Mouse (Mus musculus): Measurements from ENCODE around the gene Gm37240. TPM values are rescaled to one million over a fixed set of nuclear protein-coding genes. Genes with fewer than 3 reads are reported as not detected.
A peak's percentile ranks its signal among the peaks of the same experiment; 100 is the strongest.
"Not testable (repeated sequence)": the region's sequence is repeated elsewhere in the genome, so short reads cannot be mapped to it uniquely, and the experiment has no call there.

The Gm37240 gene
- total RNA-seq, 4 experiments from 2014 or later: 29.7 to 37.8 (median 36.6) TPM

- no peak for DNase-seq (ENCODE audit: low spot score in 2 of 2)
Measured at GRCm38 (mm10) chr3:84926140-84926539, 961.2 kb downstream of the Gm37240 start.

GRCm38 (mm10) chr3:84925229-84925628 is 962.1 kb downstream of the Gm37240 start:
- DNase-seq (ENCODE audit: low spot score in 2 of 2): peak in 1 of 2 experiments; percentile 21

DNA sequence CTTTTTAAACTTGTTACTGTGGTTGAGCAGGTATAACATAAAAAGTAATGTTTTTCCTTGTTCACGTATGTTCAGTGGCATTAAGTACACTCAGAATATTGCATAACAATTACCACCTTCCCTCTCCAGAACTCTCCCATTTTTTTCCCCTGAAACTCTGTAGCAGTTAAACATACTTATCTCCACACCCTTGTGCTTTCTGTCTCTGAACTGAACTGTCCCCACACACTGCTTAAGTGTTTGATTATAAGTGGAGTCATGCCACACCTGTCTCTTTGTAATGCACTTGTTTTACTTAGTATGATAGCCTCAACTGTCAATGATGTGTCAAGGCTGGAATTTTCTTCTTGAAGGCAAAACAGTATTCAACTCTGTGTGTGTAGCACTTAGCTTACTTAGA is 963.6 kb downstream of the Gm37240 start:
- DNase-seq (ENCODE audit: low spot score in 2 of 2): no peak

DNA sequence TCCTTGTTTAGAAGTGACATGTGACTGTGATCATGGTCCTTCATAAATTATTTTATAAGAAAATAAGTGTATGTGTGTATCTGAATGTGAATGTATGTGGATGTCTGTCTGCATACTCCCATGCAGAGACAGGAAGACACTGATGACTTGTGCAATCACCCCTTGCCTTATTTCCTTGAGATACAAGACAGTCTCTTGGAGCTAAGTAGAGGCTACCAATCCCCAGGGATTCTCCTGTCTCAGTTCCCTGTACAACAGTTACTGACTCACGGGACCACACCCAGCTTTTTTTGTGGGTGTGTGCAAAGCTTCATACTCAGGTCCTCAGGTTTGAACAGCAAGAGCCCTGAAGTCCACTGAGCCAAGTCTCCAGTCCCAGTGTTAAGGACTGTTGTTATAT is 964.1 kb downstream of the Gm37240 start:
- no peak for DNase-seq (ENCODE audit: low spot score in 2 of 2)

GRCm38 (mm10) chr3:84921704-84922420 is 965.5 kb downstream of the Gm37240 start:
- DNase-seq (ENCODE audit: low spot score in 2 of 2): no peak

GRCm38 (mm10) chr3:84917903-84918679 is 969.2 kb downstream of the Gm37240 start:
- DNase-seq (ENCODE audit: low spot score in 2 of 2): no peak

- DNase-seq (ENCODE audit: low spot score in 2 of 2): no peak
Measured at GRCm38 (mm10) chr3:84914284-84914683, 973.0 kb downstream of the Gm37240 start.

DNA sequence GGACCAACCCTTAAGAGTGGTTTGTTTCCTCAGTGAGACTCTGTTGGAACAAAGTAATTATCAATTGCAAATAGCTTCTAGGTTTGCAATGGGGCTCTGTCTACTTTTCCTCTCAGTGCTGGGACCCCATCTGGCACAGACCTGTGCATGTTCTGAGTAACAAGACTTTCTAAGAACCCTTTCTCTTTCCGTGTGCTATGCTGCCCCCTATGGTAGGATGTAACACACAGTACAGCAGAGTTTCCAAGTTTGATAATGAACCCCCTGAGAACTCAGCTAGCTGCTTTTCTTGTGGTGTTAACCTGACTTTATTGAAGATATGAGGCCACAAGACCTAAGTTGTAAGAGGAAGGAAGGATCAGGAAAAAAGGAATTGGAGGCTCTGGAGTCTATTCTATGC is 980.8 kb downstream of the Gm37240 start:
- no peak for DNase-seq (ENCODE audit: low spot score in 2 of 2)

- no peak for DNase-seq (ENCODE audit: low spot score in 2 of 2)
Measured at GRCm38 (mm10) chr3:84897952-84898351, 989.4 kb downstream of the Gm37240 start.

GRCm38 (mm10) chr3:84890983-84891382 is 996.3 kb downstream of the Gm37240 start:
- no peak for DNase-seq (ENCODE audit: low spot score in 2 of 2)

GRCm38 (mm10) chr3:84889648-84890047 is 997.7 kb downstream of the Gm37240 start:
- no peak for DNase-seq (ENCODE audit: low spot score in 2 of 2)

- DNase-seq (ENCODE audit: low spot score in 2 of 2): no peak
Measured at GRCm38 (mm10) chr3:84883817-84884483, 1003.4 kb downstream of the Gm37240 start.

- DNase-seq (ENCODE audit: low spot score in 2 of 2): no peak
Measured at GRCm38 (mm10) chr3:84876211-84876610, 1011.1 kb downstream of the Gm37240 start.

DNA sequence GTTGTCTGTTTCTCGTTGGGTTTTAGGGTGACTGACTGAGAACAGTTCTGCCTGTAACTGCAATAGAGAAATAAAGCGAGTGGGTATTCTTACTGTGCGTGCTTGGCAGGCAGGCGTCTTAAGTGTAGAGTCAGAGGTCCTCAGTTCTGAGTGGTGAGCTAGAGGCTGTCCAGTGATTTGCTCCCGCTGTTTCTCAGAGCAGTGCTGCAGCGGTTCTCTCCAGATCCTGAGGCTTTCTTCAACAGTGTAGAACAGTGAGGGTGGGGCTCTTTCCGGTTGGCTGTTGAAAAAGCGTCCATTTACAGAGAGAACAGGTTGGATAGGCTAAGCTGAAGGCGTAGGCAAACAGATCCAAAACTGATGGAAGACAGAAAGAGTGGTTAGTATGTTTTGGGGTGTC is 1012.0 kb downstream of the Gm37240 start:
- no peak for DNase-seq (ENCODE audit: low spot score in 2 of 2)

GRCm38 (mm10) chr3:84870126-84870525 is 1017.2 kb downstream of the Gm37240 start:
- no peak for DNase-seq (ENCODE audit: low spot score in 2 of 2)

GRCm38 (mm10) chr3:84867991-84868390 is 1019.3 kb downstream of the Gm37240 start:
- no peak for DNase-seq (ENCODE audit: low spot score in 2 of 2)

DNA sequence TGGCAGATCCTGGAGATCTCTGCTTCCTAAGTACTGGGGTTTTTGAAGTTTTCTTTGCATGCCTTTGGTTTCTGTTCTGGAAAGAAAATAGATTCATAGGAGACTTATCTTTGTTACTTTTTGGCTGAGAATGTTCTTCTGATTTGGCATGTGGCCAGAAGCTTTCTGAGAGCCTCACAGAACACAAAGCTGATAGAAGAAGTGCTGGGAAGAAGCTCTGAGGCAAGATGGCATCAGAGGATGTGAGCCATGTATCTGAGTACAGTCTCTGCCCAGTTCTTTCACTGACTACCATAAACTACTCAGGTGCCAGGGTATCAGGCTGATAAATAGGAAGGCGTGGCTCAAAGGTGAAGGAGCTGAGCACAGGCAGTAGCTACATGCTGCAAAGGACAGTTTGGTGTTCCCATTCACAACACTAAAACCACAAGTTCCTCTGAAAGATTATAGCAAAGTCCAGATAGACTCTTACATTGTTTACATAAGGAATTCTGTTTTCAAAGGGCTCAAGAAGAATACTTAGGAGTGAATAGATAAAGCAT is 1019.8 kb downstream of the Gm37240 start:
- no peak for DNase-seq (ENCODE audit: low spot score in 2 of 2)

DNA sequence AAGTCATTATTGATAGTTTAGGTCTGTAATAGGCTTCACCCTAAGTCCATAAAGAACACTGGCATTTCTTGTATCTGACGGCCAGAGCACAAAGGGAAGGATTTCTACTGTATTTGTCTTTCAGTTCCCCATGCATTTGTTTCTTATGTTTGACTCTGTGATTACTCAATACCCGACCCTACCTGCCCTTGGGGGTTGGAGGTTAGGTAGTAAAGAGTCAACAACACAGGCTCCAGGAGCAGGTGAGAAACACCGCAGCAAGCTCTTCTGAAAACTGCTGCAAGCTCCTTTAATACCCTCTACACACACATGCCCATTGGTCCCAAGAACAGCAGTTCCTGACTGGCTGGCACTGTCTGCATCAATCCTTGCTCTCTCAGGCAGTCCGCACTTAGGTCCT is 1020.5 kb downstream of the Gm37240 start:
- no peak for DNase-seq (ENCODE audit: low spot score in 2 of 2)

DNA sequence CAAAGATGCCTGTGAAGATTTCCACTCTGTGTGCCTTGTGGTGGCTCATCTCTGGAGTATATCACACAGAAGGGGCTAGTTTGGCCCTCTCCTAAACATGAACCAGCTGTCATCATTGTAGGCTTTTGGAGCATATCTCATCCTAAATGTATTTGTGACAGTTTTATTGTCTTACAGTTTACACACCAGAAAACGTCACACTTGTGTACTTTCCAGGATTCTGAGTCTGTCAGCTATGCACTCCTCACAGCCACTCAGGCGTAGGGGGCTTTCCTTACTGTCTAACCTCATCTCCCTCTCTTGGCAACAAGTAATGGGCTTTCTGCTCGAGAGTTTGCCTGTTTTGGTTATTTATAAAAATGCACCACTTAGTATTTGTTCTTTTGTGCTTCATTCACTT is 1021.6 kb downstream of the Gm37240 start:
- DNase-seq (ENCODE audit: low spot score in 2 of 2): no peak

DNA sequence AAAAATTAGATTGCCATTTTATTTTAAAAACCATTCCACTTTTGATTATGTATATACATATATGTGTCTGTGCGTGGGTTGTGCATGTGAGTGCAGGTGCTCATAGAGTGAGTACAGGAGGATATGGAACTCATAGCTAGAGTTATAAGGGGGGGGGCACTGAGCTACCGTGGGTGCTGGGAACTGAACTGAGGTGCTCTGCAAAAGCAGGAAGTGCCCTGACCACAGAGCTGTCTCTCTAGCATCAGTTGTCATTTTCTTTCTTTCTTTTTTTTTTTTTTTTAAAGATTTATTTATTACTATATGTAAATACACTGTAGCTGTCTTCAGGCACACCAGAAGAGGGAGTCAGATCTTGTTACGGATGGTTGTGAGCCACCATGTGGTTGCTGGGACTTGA is 1025.5 kb downstream of the Gm37240 start:
- DNase-seq (ENCODE audit: low spot score in 2 of 2): not testable (repeated sequence)

DNA sequence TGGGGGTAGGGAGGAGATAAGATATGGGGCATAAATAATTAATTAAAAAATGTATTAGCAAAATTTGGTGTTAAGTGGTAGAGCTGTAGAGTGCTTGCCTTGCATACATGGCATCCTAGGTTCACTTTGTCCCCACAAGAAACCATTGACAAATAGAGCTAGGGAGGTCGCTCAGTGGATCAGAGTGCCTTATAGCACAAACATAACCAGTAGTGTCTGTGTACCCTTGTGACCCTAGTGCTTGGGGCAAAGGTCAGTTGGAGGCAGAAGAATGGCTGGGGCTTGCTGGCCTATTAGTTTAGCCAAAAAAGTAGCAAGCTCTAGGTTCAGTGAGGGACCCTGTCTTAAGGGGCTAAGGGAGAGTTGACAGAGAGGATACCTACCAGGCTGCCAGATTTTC is 1026.6 kb downstream of the Gm37240 start:
- DNase-seq (ENCODE audit: low spot score in 2 of 2): no peak

- DNase-seq (ENCODE audit: low spot score in 2 of 2): no peak
Measured at GRCm38 (mm10) chr3:84854440-84854839, 1032.9 kb downstream of the Gm37240 start.
